Mouse (Mus musculus) E14TG2a.4 (cell line): ENCODE measurements around the gene Phkg2.

ENCODE experiments used
- CTCF ChIP-seq: conservative IDR thresholded peaks from 2 replicates; pipeline ENCODE4 v1.5.1; 2014; ENCODE audit warnings: low read length
- NANOG ChIP-seq: IDR thresholded peaks from 2 replicates; pipeline ENCODE4 v1.6.1; 2014; ENCODE audit warnings: borderline replicate concordance, low read length, mixed read lengths
- POU5F1 ChIP-seq: IDR thresholded peaks from 2 replicates; pipeline ENCODE4 v1.6.1; 2014; ENCODE audit warnings: low read length, borderline replicate concordance

GRCm38 (mm10) chr7:127617962-127618361 is 44.8 kb downstream of the Phkg2 start:
- TF ChIP-seq CTCF = no peak
- no peak for TF ChIP-seq NANOG
- TF ChIP-seq POU5F1 = no peak
